Mouse (Mus musculus) cortical plate, adult 2 months (tissue): ENCODE measurements around the gene Avpr1b. TPM values are rescaled to one million over a fixed set of nuclear protein-coding genes. Genes with fewer than 3 reads are reported as not detected.
"Not testable (repeated sequence)": the region's sequence is repeated elsewhere in the genome, so short reads cannot be mapped to it uniquely, and the experiment has no call there.

Experiments
- H3K27ac ChIP-seq: fragments of 200-500 bp; 2 replicates; pipeline ENCODE4 v1.5.1; 2012; ENCODE audit warnings: low read length, control low read depth, inconsistent platforms; ENCODE audit not compliant: insufficient read depth
- H3K4me1 ChIP-seq: fragments of 200-500 bp; 2 replicates; pipeline ENCODE4 v1.6.1; 2011; ENCODE audit warnings: low read length; ENCODE audit not compliant: control insufficient read depth, insufficient read depth
- H3K4me3 ChIP-seq: fragments of 200-500 bp; 2 replicates; pipeline ENCODE4 v1.5.1; 2011; ENCODE audit warnings: mild to moderate bottlenecking, low read length, control low read depth; ENCODE audit not compliant: insufficient read depth
- CTCF ChIP-seq: fragments of 200-500 bp; IDR thresholded peaks from 2 replicates; pipeline ENCODE4 v1.5.1; 2011; ENCODE audit warnings: mild to moderate bottlenecking, control low read depth, low read length; ENCODE audit not compliant: insufficient read depth; ENCODE audit errors: extremely low read depth
- POLR2A ChIP-seq: fragments of 200-500 bp; IDR thresholded peaks from 2 replicates; pipeline ENCODE4 v1.6.1; 2011; ENCODE audit warnings: mild to moderate bottlenecking, low read length, control low read depth; ENCODE audit not compliant: insufficient read depth; ENCODE audit errors: extremely low read depth
- polyA plus RNA-seq: library from polyadenylated mRNA; depleted of rRNA; stranded (reverse); fragments of >200 nt; gene quantifications from 2 replicates; pipeline ENCODE4 v1.2.3, GENCODE M21; 2012; rRNA removed

The Avpr1b gene
- 0.04 TPM in 1 of 2 replicates, not detected in the other for polyA plus RNA-seq

- Histone ChIP-seq H3K27ac (no peak within 1 kb of the TSS), H3K4me3 (no peak within 1 kb of the TSS), H3K4me1 (no peaks in the 10 kb centered on the region)
- no peak for TF ChIP-seq CTCF
- no peak for TF ChIP-seq POLR2A
Measured at GRCm38 (mm10) chr1:131598905-131599304, at the start of gene Avpr1b. Gene Avpr1b, plus strand, starts transcription at chr1:131599239.

- Histone ChIP-seq H3K27ac (no peak overlapping the region), H3K4me1 (no peaks in the 10 kb centered on the region; the same call in 1 of the 2 replicates), H3K4me3 (no peak overlapping the region)
- TF ChIP-seq CTCF: no peak
- TF ChIP-seq POLR2A: no peak
Measured at GRCm38 (mm10) chr1:131551956-131552355, 47.1 kb upstream of the Avpr1b start.

GRCm38 (mm10) chr1:131553428-131553827 is 45.6 kb upstream of the Avpr1b start:
- H3K27ac ChIP-seq: no peak overlapping the region
- no peaks in the 10 kb centered on the region; the same call in 1 of the 2 replicates for H3K4me1 ChIP-seq
- H3K4me3 ChIP-seq: no peak overlapping the region
- TF ChIP-seq CTCF (no peak), POLR2A (no peak)

- H3K27ac ChIP-seq: no peak overlapping the region
- TF ChIP-seq POLR2A (no peak), CTCF (peak; percentile 95)
- H3K4me1 ChIP-seq: no peaks in the 10 kb centered on the region
- no peak overlapping the region for H3K4me3 ChIP-seq
Measured at GRCm38 (mm10) chr1:131555042-131555812, 43.8 kb upstream of the Avpr1b start.

GRCm38 (mm10) chr1:131560500-131560899 is 38.5 kb upstream of the Avpr1b start:
- no peaks in the 10 kb centered on the region for H3K4me1 ChIP-seq
- H3K27ac ChIP-seq: no peak overlapping the region
- TF ChIP-seq POLR2A: no peak
- no peak for TF ChIP-seq CTCF
- no peak overlapping the region for H3K4me3 ChIP-seq

- no peaks in the 10 kb centered on the region for H3K4me1 ChIP-seq
Measured at GRCm38 (mm10) chr1:131562081-131562480, 37.0 kb upstream of the Avpr1b start.

GRCm38 (mm10) chr1:131566056-131566455 is 33.0 kb upstream of the Avpr1b start:
- H3K27ac ChIP-seq, H3K4me3 ChIP-seq, H3K4me1 ChIP-seq: not testable (repeated sequence)
- TF ChIP-seq CTCF: 0 out of 2 replicates have a peak, but pooled peaks have one; percentile 1

More at GRCm38 (mm10) chr1:131562081-131562480, 37.0 kb upstream of the Avpr1b start:
- Histone ChIP-seq H3K4me3 (no peak overlapping the region), H3K27ac (no peak overlapping the region)
- TF ChIP-seq CTCF: no peak
- TF ChIP-seq POLR2A: no peak

- no peak for TF ChIP-seq POLR2A
- TF ChIP-seq CTCF: no peak
- H3K4me1 ChIP-seq: no peaks in the 10 kb centered on the region
- H3K4me3 ChIP-seq: no peak overlapping the region
Measured at GRCm38 (mm10) chr1:131569721-131570120, 29.3 kb upstream of the Avpr1b start.

GRCm38 (mm10) chr1:131570391-131570790 is 28.6 kb upstream of the Avpr1b start:
- H3K4me1 ChIP-seq: no peaks in the 10 kb centered on the region
- TF ChIP-seq POLR2A (no peak), CTCF (no peak)
- H3K4me3 ChIP-seq: no peak overlapping the region
- no peak overlapping the region for H3K27ac ChIP-seq

More at GRCm38 (mm10) chr1:131569721-131570120, 29.3 kb upstream of the Avpr1b start:
- H3K27ac ChIP-seq: no peak overlapping the region

- no peak for TF ChIP-seq CTCF
- no peak for TF ChIP-seq POLR2A
- Histone ChIP-seq H3K4me3 (no peak overlapping the region), H3K4me1 (no peaks in the 10 kb centered on the region), H3K27ac (no peak overlapping the region)
Measured at GRCm38 (mm10) chr1:131573721-131574120, 25.3 kb upstream of the Avpr1b start.
